In the genomic region with DNA sequence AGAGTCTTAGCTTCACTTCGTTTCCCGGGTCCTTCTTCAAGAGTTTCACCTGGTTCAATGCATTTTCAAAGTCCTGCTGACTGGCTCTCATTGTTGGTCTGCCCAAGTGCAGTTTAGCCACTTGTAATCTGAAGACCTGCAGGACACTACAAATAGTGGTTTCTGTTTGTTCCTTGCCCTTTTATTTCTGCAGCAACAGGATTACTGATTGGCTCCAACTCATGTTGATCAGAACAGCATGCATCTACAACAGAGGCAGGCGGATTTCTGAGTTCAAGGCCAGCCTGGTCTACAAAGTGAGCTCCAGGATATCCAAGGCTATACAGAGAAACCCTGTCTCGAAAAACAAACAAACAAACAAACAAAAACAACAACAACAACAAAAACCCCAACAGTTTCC, we compare ENCODE assay signal across 8 mouse cellular contexts. TPM values are rescaled to one million over a fixed set of nuclear protein-coding genes. Genes with fewer than 3 reads are reported as not detected.
DNase-seq lines count a peak whose midpoint lies in the region; ATAC-seq and TF ChIP-seq lines count a peak whose summit lies in the region.

No protein-coding gene starts in this region.

- no peak for TF ChIP-seq POLR2A in cortical plate, adult 2 months (IDR thresholded peaks at IDR 0.05; ENCODE audit: extremely low read depth, insufficient read depth, low read length)
- no peak for TF ChIP-seq POLR2A in myocyte (IDR thresholded peaks at IDR 0.05; ENCODE audit: insufficient read length, low read depth)

- H3K4me3 ChIP-seq in kidney, embryonic 15.5 days (replicated peaks) = peak overlapping the region; percentile 55
- peak overlapping the region; percentile 81 for H3K4me3 ChIP-seq in cortical plate, adult 2 months (ENCODE audit: insufficient read depth, low read length)
- H3K4me3 ChIP-seq in intestine, embryonic 15.5 days (replicated peaks) = peak overlapping the region; percentile 58
- H3K4me3 ChIP-seq in myocyte = peak overlapping the region; percentile 67

- H3ac ChIP-seq in myocyte (ENCODE audit: control insufficient read depth, insufficient read length) = no peak overlapping the region

- no peak overlapping the region for H3K27ac ChIP-seq in kidney, embryonic 15.5 days
- H3K27ac ChIP-seq in cortical plate, adult 2 months (ENCODE audit: insufficient read depth, low read length) = no peak overlapping the region
- H3K27ac ChIP-seq in intestine, embryonic 15.5 days = no peak overlapping the region

- 78% methylated on average over 4 of the region's 4 CpGs for WGBS in kidney, embryonic 15.5 days
- WGBS in intestine, embryonic 15.5 days = 66% methylated on average over 4 of the region's 4 CpGs

- H3K4me1 ChIP-seq in kidney, embryonic 15.5 days = peaks cover 11% of the 10 kb centered on the region
- no peaks in the 10 kb centered on the region; the same call in 1 of the 2 replicates for H3K4me1 ChIP-seq in cortical plate, adult 2 months (ENCODE audit: control insufficient read depth, insufficient read depth, low read length)
- H3K4me1 ChIP-seq in intestine, embryonic 15.5 days (replicated peaks) = peaks cover 6% of the 10 kb centered on the region

- peak overlapping the region; percentile 71 for H3K4me2 ChIP-seq in kidney, embryonic 15.5 days
- H3K4me2 ChIP-seq in intestine, embryonic 15.5 days (replicated peaks) = peak overlapping the region; percentile 64
- peak overlapping the region; percentile 89 for H3K4me2 ChIP-seq in myocyte (ENCODE audit: low read depth)

- no peaks in the 10 kb centered on the region for H3K27me3 ChIP-seq in kidney, embryonic 15.5 days
- H3K27me3 ChIP-seq in intestine, embryonic 15.5 days (replicated peaks) = no peaks in the 10 kb centered on the region
- no peaks in the 10 kb centered on the region for H3K27me3 ChIP-seq in myocyte (ENCODE audit: control insufficient read depth, insufficient read depth, insufficient read length)

- ATAC-seq in kidney, embryonic 15.5 days (replicated peaks; ENCODE audit: low FRiP score) = no peak
- ATAC-seq in intestine, embryonic 15.5 days = no peak

- H3K79me2 ChIP-seq in myocyte (ENCODE audit: control insufficient read depth, insufficient read depth) = no peaks in the 10 kb centered on the region

- no peak for DNase-seq in kidney, adult 11 months
- DNase-seq in urinary bladder, postnatal 36 days (ENCODE audit: low spot score in 2 of 2) = no peak
- no peak for DNase-seq in adrenal gland, postnatal 4 days (ENCODE audit: low spot score in 2 of 2)
- no peak for DNase-seq in adrenal gland, adult 2 months

- peak overlapping the region; percentile 70; the same call in 1 of the 2 replicates for H3K9ac ChIP-seq in kidney, embryonic 15.5 days
- H3K9ac ChIP-seq in intestine, embryonic 15.5 days = peak overlapping the region; percentile 75

- no peak for TF ChIP-seq CTCF in cortical plate, adult 2 months (IDR thresholded peaks at IDR 0.05; ENCODE audit: extremely low read depth, insufficient read depth, low read length)

- H3K36me3 ChIP-seq in kidney, embryonic 15.5 days = peaks cover 24% of the 10 kb centered on the region
- H3K36me3 ChIP-seq in intestine, embryonic 15.5 days = 0 out of 2 replicates have a peak, but pooled peaks cover 11% of the 10 kb centered on the region
- peaks cover 5% of the 10 kb centered on the region for H3K36me3 ChIP-seq in myocyte (ENCODE audit: control insufficient read depth, insufficient read depth)

- H3K9me3 ChIP-seq in kidney, embryonic 15.5 days (replicated peaks) = no peaks in the 10 kb centered on the region
- H3K9me3 ChIP-seq in intestine, embryonic 15.5 days = no peaks in the 10 kb centered on the region

TF ChIP-seq in myocyte, 11 proteins besides CTCF, POLR2A, EP300 and RAD21:
- TF ChIP-seq TCF3 (IDR thresholded peaks at IDR 0.05; ENCODE audit: insufficient read length, low read depth) (no peak), MAX (IDR thresholded peaks at IDR 0.05; ENCODE audit: low read depth) (no peak), CEBPB (IDR thresholded peaks at IDR 0.05; ENCODE audit: insufficient read depth, poor library complexity, severe bottlenecking) (no peak), SRF (IDR thresholded peaks at IDR 0.05; ENCODE audit: control insufficient read depth, insufficient read length, low read depth) (no peak)

RNA-seq across cellular contexts. Expression of a gene that starts 29.5 kb away (rescaled TPM):
- 3.8 and 4.2 TPM in 2 replicates for polyA plus RNA-seq in kidney, embryonic 15.5 days (2015; fragmentation: Nextera tagmentation; extraction: Ambion mirVana)
- not detected in 2 replicates for polyA plus RNA-seq in cortical plate, adult 2 months (2012; rRNA removed)
- polyA plus RNA-seq in intestine, embryonic 15.5 days (2015; fragmentation: Nextera tagmentation; extraction: Ambion mirVana) = 2.8 and 2.9 TPM in 2 replicates
- polyA plus RNA-seq in myocyte (2012; fragmentation: generic; extraction: Trizol) = not detected
- 1 to 10 TPM in 1 of 2 experiments, under 1 TPM in 1; 0.85 to 5.6 TPM for total RNA-seq in adrenal gland, postnatal 4 days (2021)
- total RNA-seq in adrenal gland, adult 2 months (2021) = 1 to 10 TPM; 2.6 to 3.0 TPM
- 0.35 TPM in 2 replicates for polyA plus RNA-seq in adrenal gland, adult 2 months (2012; rRNA removed)

RNA-seq across cellular contexts. Expression of a gene that starts 33.8 kb away (rescaled TPM):
- 126 and 131 TPM in 2 replicates for polyA plus RNA-seq in kidney, embryonic 15.5 days (2015; fragmentation: Nextera tagmentation; extraction: Ambion mirVana)
- 61.1 and 61.4 TPM in 2 replicates for polyA plus RNA-seq in cortical plate, adult 2 months (2012; rRNA removed)
- polyA plus RNA-seq in intestine, embryonic 15.5 days (2015; fragmentation: Nextera tagmentation; extraction: Ambion mirVana) = 140 and 147 TPM in 2 replicates
- 62.9 TPM for polyA plus RNA-seq in myocyte (2012; fragmentation: generic; extraction: Trizol)
- total RNA-seq in adrenal gland, postnatal 4 days (2021) = 100 to 1,000 TPM; 168 to 208 TPM
- total RNA-seq in adrenal gland, adult 2 months (2021) = 100 to 1,000 TPM in 1 of 2 experiments, 10 to 100 TPM in 1; 98.3 to 131 TPM
- 38.3 and 39.4 TPM in 2 replicates for polyA plus RNA-seq in adrenal gland, adult 2 months (2012; rRNA removed)
